Mouse (Mus musculus): ENCODE measurements around the gene Bmp7. TPM values are rescaled to one million over a fixed set of nuclear protein-coding genes. Genes with fewer than 3 reads are reported as not detected.
A peak's percentile ranks its signal among the peaks of the same experiment; 100 is the strongest.

Bmp7 gene
- polyA plus RNA-seq (2016; fragmentation: Nextera tagmentation; extraction: Ambion mirVana): 67.2 and 70.8 TPM in 2 replicates

DNA sequence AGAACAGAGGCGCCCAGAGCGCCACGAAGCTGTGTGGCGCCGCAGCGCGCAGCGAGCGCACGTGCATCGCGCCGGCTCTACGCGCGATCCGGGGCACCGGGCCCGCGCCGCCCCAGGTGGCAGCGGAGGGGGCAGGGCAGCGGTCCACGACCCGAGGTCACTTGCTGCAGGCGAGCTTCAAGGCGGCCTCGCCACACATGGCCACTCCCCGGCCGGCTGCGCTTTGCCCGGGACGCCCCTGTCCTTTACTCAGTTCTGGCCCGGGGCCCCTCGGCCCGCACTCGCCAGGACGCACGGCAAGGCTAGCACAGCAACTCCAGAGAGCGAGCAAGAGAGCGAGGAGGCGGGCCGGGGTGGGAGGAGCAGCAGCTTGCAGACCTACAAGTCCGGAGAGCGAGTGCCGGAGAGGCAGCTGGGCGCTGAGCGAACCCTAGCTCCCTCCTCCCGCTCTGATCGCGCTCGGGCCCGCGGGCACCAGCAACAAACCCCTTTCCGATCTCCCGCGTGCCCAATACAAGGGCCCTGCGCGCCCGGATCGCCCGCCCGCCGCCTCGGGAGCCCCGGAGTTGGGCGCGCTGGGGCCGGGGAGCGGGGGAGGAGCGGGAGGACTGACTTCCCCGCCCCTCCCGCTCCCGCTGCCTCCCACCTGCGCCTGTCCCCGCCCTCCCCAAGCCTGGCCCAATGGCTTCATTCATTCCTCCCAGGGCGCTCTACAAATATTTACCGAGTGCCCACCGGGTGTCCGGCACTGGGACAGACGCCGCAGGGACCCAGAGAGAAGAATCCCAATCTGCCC, at the start of gene Bmp7:
Bmp7 (minus strand) TSS at position 319 of the 796 bp plus-strand sequence.
- Histone ChIP-seq H3K4me2 (peak within 1 kb of the TSS; percentile 74), H3K36me3 (no peaks in the 10 kb centered on the region), H3K27ac (ENCODE audit: poor library complexity, severe bottlenecking) (peak within 1 kb of the TSS; percentile 91), H3K9me3 (replicated peaks) (no peaks in the 10 kb centered on the region), H3K9ac (peak within 1 kb of the TSS; percentile 86), H3K27me3 (replicated peaks) (peaks cover 58% of the 10 kb centered on the region), H3K4me3 (peak within 1 kb of the TSS; percentile 61), H3K4me1 (replicated peaks) (peaks cover 39% of the 10 kb centered on the region)
- ATAC-seq (ENCODE audit: insufficient number of reproducible peaks, low FRiP score): peak; percentile 65
- WGBS: under 1% methylated on average over 81 of the region's 82 CpGs

DNA sequence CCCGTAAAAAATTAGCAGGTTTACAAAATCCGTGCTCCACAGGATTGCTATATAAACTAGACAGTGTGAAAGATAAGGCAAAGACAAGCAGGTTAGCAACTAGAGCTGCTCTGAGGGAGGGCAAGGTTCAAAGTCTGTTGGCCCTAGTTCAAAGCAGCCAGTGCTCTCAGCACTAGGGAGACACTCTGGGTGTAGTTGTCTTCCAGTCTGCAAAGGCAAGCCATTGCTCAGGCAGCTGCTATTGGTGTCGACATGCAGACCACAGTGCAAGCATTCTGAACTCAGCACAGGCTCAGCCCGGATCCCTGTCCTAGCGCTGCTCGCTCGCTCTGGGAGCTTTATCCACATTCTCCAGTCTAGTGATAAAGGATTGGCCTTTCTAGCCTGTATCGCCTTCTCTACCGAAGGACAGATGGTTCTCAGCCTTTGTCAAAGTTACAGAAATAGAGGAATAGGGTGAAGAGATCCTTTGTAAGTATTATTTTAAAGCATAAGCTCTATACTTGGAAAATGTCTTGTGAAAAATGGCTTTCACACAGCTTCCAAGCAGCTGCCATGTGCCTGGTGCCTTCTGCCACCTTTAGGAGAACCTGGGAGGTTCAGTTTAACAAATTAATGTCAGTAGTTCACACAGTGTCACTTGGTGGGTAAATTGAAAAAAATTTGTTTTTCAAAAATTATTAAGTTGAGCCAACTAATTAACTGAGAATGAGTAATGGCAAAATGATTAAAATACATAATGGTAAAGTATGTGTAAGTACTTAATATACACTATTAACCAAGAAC, 42.8 kb upstream of the Bmp7 start:
- ATAC-seq (ENCODE audit: insufficient number of reproducible peaks, low FRiP score): no peak
- no peak overlapping the region for H3K4me3 ChIP-seq
- no peak overlapping the region for H3K9ac ChIP-seq
- WGBS: 22% methylated on average over 9 of the region's 9 CpGs
- H3K9me3 ChIP-seq (replicated peaks): no peaks in the 10 kb centered on the region
- peak overlapping the region; percentile 41; the same call in 1 of the 2 replicates for H3K27ac ChIP-seq (ENCODE audit: poor library complexity, severe bottlenecking)
- no peak overlapping the region for H3K4me2 ChIP-seq
- no peaks in the 10 kb centered on the region for H3K27me3 ChIP-seq (replicated peaks)
- peaks cover 15% of the 10 kb centered on the region for H3K4me1 ChIP-seq (replicated peaks)
- no peaks in the 10 kb centered on the region for H3K36me3 ChIP-seq

DNA sequence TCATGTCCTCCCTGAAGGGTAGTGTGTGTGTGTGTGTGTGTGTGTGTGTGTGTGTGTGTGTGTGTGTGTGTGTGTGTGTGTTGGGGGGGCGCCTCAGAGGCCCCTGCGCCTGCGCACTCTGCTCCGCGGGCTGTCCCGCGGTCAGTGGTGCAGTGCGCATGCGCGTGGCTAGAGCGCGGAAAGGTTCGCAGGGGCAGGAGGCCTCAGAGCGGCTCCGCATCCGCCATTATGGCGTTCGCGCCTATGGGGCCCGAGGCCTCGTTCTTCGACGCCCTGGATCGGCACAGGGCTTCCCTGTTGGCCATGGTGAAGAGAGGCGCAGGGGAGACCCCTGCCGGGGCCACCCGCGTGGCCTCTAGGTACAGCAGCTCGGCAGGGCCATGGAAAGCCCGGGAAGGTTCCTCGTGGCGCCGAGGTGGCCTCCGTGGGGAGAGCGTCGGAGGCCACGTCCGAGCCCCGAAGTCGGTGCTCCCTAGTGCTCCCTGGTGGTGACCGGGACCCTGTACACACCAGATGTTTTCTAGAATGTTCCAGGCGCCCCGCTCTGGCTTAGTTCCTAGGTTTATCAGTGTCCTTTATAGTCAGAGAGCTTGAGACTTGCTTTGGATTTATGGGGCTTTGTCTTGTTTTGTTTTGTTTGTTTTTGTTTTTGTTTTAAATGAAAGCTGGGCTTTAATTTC, 39.7 kb upstream of the Bmp7 start:
- Histone ChIP-seq H3K4me1 (replicated peaks) (peaks cover 34% of the 10 kb centered on the region), H3K27ac (ENCODE audit: poor library complexity, severe bottlenecking) (no peak overlapping the region), H3K27me3 (replicated peaks) (no peaks in the 10 kb centered on the region), H3K4me3 (no peak overlapping the region), H3K9ac (no peak overlapping the region), H3K36me3 (no peaks in the 10 kb centered on the region), H3K9me3 (replicated peaks) (no peaks in the 10 kb centered on the region), H3K4me2 (no peak overlapping the region)
- WGBS: 85% methylated on average over 42 of the region's 43 CpGs
- no peak for ATAC-seq (ENCODE audit: insufficient number of reproducible peaks, low FRiP score)

DNA sequence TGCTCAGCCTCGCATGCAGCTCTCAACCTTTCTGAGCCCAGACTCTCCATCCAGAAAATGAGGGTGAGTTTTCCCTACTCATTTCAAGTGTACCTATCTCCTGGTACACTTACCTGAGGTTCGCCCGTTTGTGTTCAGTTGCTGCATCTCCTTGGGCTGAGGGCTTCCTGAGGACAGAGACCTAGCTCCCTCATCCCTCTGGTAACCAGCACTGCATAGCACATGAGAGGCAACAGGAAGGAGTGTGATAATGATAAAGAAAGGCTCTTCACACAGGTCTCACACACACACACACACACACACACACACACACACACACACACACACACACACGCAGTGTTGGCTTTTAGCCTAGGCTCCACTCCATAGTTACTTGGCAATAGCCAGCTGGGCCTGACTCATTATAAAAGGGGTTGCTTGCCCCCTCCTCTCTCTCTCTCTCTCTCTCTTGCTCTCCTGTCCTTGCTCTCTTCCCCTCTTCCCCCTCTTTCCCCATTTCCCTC, 38.1 kb upstream of the Bmp7 start:
- H3K4me1 ChIP-seq (replicated peaks): peaks cover 30% of the 10 kb centered on the region
- H3K4me3 ChIP-seq: no peak overlapping the region
- ATAC-seq (ENCODE audit: insufficient number of reproducible peaks, low FRiP score): 0 out of 2 replicates have a peak, but pooled peaks have one; percentile 18
- WGBS: 56% methylated on average over 4 of the region's 4 CpGs
- no peak overlapping the region for H3K27ac ChIP-seq (ENCODE audit: poor library complexity, severe bottlenecking)
- no peak overlapping the region; the same call in 1 of the 2 replicates for H3K9ac ChIP-seq
- no peaks in the 10 kb centered on the region for H3K9me3 ChIP-seq (replicated peaks)
- no peak overlapping the region for H3K4me2 ChIP-seq
- no peaks in the 10 kb centered on the region for H3K27me3 ChIP-seq (replicated peaks)
- H3K36me3 ChIP-seq: no peaks in the 10 kb centered on the region

DNA sequence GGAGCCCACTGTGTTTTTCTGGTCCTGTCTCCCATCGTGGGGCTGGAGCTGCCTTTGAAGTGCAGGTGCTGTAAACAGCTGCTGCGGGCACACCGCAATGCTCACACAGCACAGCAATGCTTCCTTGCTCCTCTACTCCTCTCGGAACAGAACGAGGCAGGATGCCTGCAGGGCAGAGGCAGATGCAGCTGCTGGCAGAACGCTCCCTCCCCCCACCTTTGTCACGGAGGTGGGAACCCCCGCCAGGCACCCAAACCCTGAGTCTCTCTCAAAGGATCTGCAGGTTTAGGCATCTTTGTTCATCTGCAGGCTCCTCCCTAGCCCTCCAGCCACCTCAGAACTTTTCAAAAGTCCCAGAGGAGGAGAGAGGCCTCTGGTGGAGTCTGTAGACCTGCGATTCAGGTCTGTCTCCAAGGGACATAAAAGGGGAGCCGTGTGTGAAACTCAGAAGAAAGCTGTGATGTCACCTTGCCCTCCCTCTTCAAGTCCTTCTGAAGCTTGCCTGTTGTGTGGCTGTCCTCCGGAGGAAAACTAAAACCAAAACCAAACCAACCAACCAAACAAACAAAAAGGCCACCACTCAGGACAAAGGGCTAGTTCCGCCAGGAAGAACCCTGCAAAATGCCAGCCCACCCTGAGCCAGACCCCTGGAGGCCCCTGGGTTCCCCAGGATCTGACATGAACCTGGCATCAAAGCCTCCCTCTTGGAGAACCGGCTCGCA, 37.4 kb upstream of the Bmp7 start, which contains the start of gene Spo11:
Spo11 (plus strand) TSS at position 292 of the 722 bp plus-strand sequence.
- no peaks in the 10 kb centered on the region for H3K9me3 ChIP-seq (replicated peaks)
- H3K4me3 ChIP-seq: no peak within 1 kb of the TSS
- no peaks in the 10 kb centered on the region for H3K27me3 ChIP-seq (replicated peaks)
- peak within 1 kb of the TSS; percentile 49 for H3K4me2 ChIP-seq
- 19% methylated on average over 14 of the region's 14 CpGs for WGBS
- H3K4me1 ChIP-seq (replicated peaks): peaks cover 24% of the 10 kb centered on the region
- peak within 1 kb of the TSS; percentile 13; the same call in 1 of the 2 replicates for H3K9ac ChIP-seq
- H3K36me3 ChIP-seq: no peaks in the 10 kb centered on the region
- H3K27ac ChIP-seq (ENCODE audit: poor library complexity, severe bottlenecking): no peak within 1 kb of the TSS
- no peak for ATAC-seq (ENCODE audit: insufficient number of reproducible peaks, low FRiP score)

DNA sequence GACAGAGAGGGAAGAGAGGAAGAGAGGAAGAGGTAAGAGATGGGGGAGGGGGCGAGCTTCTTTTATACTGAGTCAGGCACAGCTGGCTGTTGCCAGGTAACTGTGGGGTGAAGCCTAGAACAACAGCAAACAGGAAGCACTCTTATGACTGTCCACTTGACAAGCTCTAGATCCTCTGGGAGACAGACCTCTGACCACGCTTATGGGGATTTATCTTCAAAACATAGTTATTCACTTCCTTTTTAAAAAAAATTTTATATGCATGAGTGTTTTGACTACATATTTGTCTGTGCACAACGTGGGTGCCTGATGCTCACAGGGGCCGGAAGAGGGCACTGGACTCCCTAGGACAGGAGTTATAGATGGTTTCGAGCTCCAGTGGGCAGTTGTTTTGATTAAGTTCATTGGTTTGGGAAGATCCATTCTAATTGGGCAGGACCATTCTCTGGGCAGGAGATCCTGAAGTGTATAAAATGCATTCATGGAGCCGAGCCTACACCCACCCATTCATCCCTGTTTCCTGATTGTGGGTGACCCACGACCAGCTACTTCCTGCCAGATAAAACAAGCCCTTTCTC, 36.6 kb upstream of the Bmp7 start:
- Histone ChIP-seq H3K4me2 (peak overlapping the region; percentile 49), H3K9me3 (replicated peaks) (no peaks in the 10 kb centered on the region), H3K4me3 (no peak overlapping the region), H3K36me3 (no peaks in the 10 kb centered on the region), H3K9ac (no peak overlapping the region), H3K27me3 (replicated peaks) (no peaks in the 10 kb centered on the region), H3K4me1 (replicated peaks) (peaks cover 24% of the 10 kb centered on the region), H3K27ac (ENCODE audit: poor library complexity, severe bottlenecking) (no peak overlapping the region)
- 25% methylated on average over 7 of the region's 7 CpGs for WGBS
- ATAC-seq (ENCODE audit: insufficient number of reproducible peaks, low FRiP score): no peak

DNA sequence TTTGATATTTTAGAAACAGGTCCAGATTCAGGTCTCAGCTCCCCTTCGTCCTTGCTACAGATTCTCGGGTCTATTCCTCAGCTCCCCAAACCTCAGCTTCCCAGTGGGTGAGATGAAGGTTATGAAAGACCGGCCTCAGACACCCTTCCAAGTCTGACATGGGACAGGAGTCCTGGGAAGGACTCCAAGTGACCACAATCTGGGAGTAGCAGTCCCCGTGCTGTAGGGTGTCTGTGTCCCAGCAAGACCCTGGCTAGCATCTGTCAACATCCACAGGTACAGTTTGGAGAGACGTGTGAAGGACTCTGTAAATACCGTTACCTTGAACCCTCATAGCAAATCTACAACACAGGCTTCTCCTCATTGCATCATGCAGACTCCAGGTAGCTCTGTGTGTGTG, 35.0 kb upstream of the Bmp7 start:
- H3K4me2 ChIP-seq: no peak overlapping the region
- H3K36me3 ChIP-seq: no peaks in the 10 kb centered on the region
- H3K27me3 ChIP-seq (replicated peaks): no peaks in the 10 kb centered on the region
- no peak overlapping the region for H3K4me3 ChIP-seq
- no peaks in the 10 kb centered on the region for H3K9me3 ChIP-seq (replicated peaks)
- no peak overlapping the region for H3K9ac ChIP-seq
- H3K27ac ChIP-seq (ENCODE audit: poor library complexity, severe bottlenecking): no peak overlapping the region
- ATAC-seq (ENCODE audit: insufficient number of reproducible peaks, low FRiP score): no peak
- H3K4me1 ChIP-seq (replicated peaks): peaks cover 24% of the 10 kb centered on the region
- 62% methylated on average over 6 of the region's 6 CpGs for WGBS

DNA sequence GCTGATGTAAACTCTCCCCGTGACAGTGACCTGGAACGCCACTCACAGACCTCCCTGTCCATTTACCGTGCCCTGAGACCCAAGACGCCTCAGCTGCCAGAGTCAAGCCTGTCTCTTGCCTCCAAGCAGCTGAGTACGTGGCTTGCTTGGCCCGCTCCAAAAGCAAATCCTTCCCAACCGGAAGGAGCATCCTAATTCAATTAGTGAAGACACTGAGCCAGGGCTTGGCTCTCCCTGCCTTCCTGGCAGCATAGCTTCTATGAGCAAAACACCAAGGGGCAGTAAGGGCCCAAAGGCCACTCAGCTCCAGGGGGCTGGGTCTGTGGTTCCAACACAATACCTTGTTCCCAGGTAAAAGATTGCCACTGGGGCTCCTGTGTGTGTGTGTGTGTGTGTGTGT, 34.6 kb upstream of the Bmp7 start:
- H3K4me3 ChIP-seq: no peak overlapping the region
- H3K4me2 ChIP-seq: no peak overlapping the region
- H3K4me1 ChIP-seq (replicated peaks): peaks cover 24% of the 10 kb centered on the region
- ATAC-seq (ENCODE audit: insufficient number of reproducible peaks, low FRiP score): no peak
- H3K27ac ChIP-seq (ENCODE audit: poor library complexity, severe bottlenecking): no peak overlapping the region
- H3K36me3 ChIP-seq: no peaks in the 10 kb centered on the region
- no peak overlapping the region for H3K9ac ChIP-seq
- no peaks in the 10 kb centered on the region for H3K9me3 ChIP-seq (replicated peaks)
- no peaks in the 10 kb centered on the region for H3K27me3 ChIP-seq (replicated peaks)
- WGBS: 46% methylated on average over 7 of the region's 7 CpGs

DNA sequence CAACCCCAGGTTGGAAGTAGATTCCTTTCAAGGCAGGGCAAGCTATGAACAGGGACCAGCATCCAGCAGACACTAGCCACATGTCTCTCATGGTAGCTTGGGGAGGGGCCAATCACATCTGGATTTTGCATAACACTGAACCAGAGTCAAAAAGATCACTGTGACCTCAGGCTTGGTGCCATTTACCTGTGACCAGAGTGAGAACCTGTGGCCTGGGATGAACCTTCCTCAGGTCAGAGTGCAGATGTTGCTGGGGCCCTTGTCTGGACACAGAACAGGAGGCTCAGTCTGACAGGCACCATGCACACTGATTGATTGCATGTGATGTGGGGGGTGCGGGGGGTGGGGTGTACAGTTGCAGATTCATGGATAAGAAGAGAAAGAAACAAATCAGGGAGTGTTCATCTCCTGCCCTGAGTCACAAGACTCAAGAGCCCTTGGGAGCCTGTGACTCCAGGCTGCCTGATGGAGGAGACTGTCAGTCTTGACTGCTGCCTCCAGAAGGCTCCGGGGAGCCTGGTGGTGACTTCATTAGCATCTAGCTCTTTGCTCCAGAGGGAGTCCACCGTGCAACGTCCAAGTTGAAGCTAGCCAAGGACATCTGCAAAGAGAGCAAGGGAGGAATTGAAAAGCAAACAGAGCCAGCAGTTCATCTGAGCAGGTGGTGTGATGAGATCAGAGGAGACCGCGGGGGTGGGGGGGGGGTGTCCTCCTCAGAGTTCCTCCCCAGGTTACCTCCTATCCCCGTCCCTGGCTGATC, 33.9 kb upstream of the Bmp7 start:
- Histone ChIP-seq H3K4me3 (no peak overlapping the region), H3K27ac (ENCODE audit: poor library complexity, severe bottlenecking) (no peak overlapping the region), H3K4me2 (no peak overlapping the region), H3K36me3 (no peaks in the 10 kb centered on the region), H3K27me3 (replicated peaks) (no peaks in the 10 kb centered on the region), H3K9me3 (replicated peaks) (no peaks in the 10 kb centered on the region), H3K4me1 (replicated peaks) (peaks cover 24% of the 10 kb centered on the region), H3K9ac (no peak overlapping the region)
- no peak for ATAC-seq (ENCODE audit: insufficient number of reproducible peaks, low FRiP score)
- WGBS: 19% methylated on average over 7 of the region's 7 CpGs

DNA sequence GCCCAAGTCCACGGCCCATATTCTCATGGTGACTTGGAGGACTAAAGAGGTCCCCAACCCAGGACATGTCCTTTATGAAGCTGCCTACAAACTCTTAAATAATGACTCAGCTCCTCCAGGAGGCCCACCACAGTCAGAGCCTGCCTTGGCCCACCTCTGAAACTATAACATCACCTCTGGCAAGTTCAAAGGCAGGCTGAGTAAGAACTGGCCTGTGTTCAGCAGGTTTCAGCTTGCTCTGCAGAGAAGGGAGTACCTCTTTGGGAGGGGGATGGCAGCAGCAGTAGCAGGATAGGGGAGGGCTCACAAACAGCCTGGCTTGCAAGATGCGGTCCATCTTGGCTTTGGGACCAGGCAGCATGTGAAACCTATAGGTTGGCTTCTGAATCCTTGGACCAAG, 31.7 kb upstream of the Bmp7 start:
- 88% methylated on average over 2 of the region's 2 CpGs for WGBS
- ATAC-seq (ENCODE audit: insufficient number of reproducible peaks, low FRiP score): no peak
- no peaks in the 10 kb centered on the region for H3K27me3 ChIP-seq (replicated peaks)

More for the DNA sequence above, 31.7 kb upstream of the Bmp7 start:
- H3K4me1 ChIP-seq (replicated peaks): peaks cover 8% of the 10 kb centered on the region
- H3K4me3 ChIP-seq: no peak overlapping the region
- H3K9me3 ChIP-seq (replicated peaks): no peaks in the 10 kb centered on the region
- H3K27ac ChIP-seq (ENCODE audit: poor library complexity, severe bottlenecking): no peak overlapping the region
- H3K4me2 ChIP-seq: no peak overlapping the region
- H3K36me3 ChIP-seq: no peaks in the 10 kb centered on the region
- no peak overlapping the region for H3K9ac ChIP-seq
